Mouse (Mus musculus) heart, postnatal 14 days (tissue): Measurements from ENCODE around the gene Habp4. TPM values are rescaled to one million over a fixed set of nuclear protein-coding genes. Genes with fewer than 3 reads are reported as not detected.

Source experiments
- DNase-seq, 2 experiments: peaks; one replicate each; pipeline ENCODE4 v3.0.0; 2021 to 2022
- intact Hi-C: fragments of 180-260 bp; cut with DNase I; formaldehyde crosslinking; loops from one replicate; pipeline ENCODE4 v1.15.1; 2025
- total RNA-seq, 2 experiments: library from RNA; stranded (reverse); gene quantifications; 2 replicates each; pipeline ENCODE4 v1.2.3; 2021

Gene Habp4
- total RNA-seq, 2 experiments from 2014 or later: 42.5 to 43.5 TPM

DNA sequence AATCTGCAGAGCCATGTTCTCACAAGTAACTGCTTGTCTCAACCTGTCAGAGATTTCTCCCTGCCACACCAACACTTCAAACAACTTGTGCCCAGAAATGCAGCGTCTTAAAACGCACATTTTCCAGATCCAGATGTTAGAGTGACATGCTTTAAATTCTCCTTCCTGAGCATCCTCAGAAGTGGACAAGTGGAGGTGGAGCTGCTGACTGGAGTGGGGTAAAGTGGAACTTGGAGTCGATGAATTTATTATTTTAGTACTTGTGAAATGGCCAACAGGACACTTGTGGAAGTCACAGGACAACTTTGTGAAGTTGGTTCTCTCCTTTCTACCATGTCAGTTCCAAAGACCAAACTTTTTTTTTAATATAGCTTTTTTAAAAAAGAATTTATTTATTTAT is 64.1 kb downstream of the Habp4 start:
- no peak for DNase-seq
- intact Hi-C loops: no loop called here

- DNase-seq: no peak
- intact Hi-C loops: no loop called here
Measured at GRCm38 (mm10) chr13:64226725-64227124, 65.1 kb downstream of the Habp4 start.

GRCm38 (mm10) chr13:64233139-64233538 is 71.5 kb downstream of the Habp4 start:
- intact Hi-C loops: no loop called here
- DNase-seq: no peak

- no peak for DNase-seq
- intact Hi-C loops: no loop called here
Measured at GRCm38 (mm10) chr13:64235062-64235715, 73.6 kb downstream of the Habp4 start.

DNA sequence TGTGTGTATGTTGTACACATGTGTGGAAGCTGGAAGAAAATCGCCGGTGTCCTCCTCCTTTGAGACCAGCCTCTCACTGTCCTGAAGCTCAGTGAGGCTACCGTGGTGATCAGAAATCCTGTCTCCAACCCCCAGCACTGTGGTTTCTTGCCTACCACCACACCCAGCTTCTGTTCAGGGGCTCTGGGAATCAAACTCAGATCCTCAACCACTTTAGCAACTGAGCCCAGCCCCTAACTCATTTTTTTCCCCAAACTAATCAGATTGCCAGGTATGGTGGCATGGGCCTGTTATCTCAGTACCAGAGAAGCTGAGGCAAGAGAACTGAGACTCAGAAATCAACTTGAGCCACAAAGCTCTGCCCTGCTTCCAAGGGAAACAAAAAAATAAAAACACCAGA is 74.2 kb downstream of the Habp4 start:
- no peak for DNase-seq
- intact Hi-C loops: no loop called here

Other genes starting within 250 kb of the Habp4 start
- not detected for gene Hsd17b3, start 72.6 kb upstream of the Habp4 start, total RNA-seq
- 1 to 10 TPM; 1.4 to 1.8 TPM for gene Slc35d2, start 32.5 kb upstream of the Habp4 start, total RNA-seq
- 10 to 100 TPM; 19.4 to 20.3 TPM for gene Zfp367, start 8.6 kb upstream of the Habp4 start, total RNA-seq
- 1 to 10 TPM; 8.9 to 9.0 TPM for gene Cdc14b, start 113.5 kb downstream of the Habp4 start, total RNA-seq
- gene Aaed1, start 150.9 kb downstream of the Habp4 start, total RNA-seq: 10 to 100 TPM; 51.9 to 58.6 TPM
- 100 to 1,000 TPM; 260 to 267 TPM for gene Ctsl, start 209.1 kb downstream of the Habp4 start, total RNA-seq